Mouse (Mus musculus): ENCODE data around the gene Kansl2. TPM values are rescaled to one million over a fixed set of nuclear protein-coding genes. Genes with fewer than 3 reads are reported as not detected.
A peak's percentile ranks its signal among the peaks of the same experiment; 100 is the strongest.

Gene Kansl2
- total and polyA plus RNA-seq, 3 experiments = 59.6 to 125 (median 103) TPM

- no peak overlapping the region for H3K4me3 ChIP-seq (replicated peaks in 1 of 3; ENCODE audit: low read depth in 2 of 3, low read length in 2 of 3, poor library complexity in 1 of 3)
- dilution Hi-C loops (cut with MboI; ENCODE audit: extremely low pct_ligation_motif_present, extremely low pct_unique_long_range_greater_than_20kb, low sequenced_read_pairs) = no loop called here
- no peak overlapping the region for H3K4me2 ChIP-seq (ENCODE audit: insufficient read depth, low read depth, poor library complexity, severe bottlenecking)
- H3K9ac ChIP-seq (ENCODE audit: insufficient read depth, low read depth) = no peak overlapping the region
- no peaks in the 10 kb centered on the region for H3K9me3 ChIP-seq (replicated peaks; ENCODE audit: low read length)
- H3K4me1 ChIP-seq (ENCODE audit: control insufficient read depth in 1 of 2, insufficient read depth in 2 of 2) = peaks cover 14 to 33% of the 10 kb centered on the region in 2 experiments; a peak in 3 of 4 replicates
- DNase-seq (ENCODE audit: extremely low read depth) = no peak
- in situ Hi-C loops (cut with MboI; ENCODE audit: low pct_ligation_motif_present, low pct_unique_long_range_greater_than_20kb, low sequenced_read_pairs) = loop anchor here (10.0 kb wide), 1 partner anchor 291 kb away; no protein-coding TSS in a partner anchor
- no peaks in the 10 kb centered on the region for H3K36me3 ChIP-seq (replicated peaks in 1 of 2; ENCODE audit: control insufficient read depth in 1 of 2, insufficient read depth in 1 of 2, low read length in 1 of 2)
- H3K79me2 ChIP-seq (replicated peaks; ENCODE audit: control insufficient read depth, extremely low read depth, insufficient read depth, poor library complexity, severe bottlenecking) = no peaks in the 10 kb centered on the region
- peaks cover 5% of the 10 kb centered on the region for H3K27me3 ChIP-seq (replicated peaks)
- no peak for TF ChIP-seq MYC (IDR thresholded peaks at IDR 0.05; ENCODE audit: low read depth, low read length)
- TF ChIP-seq NRF1 (IDR thresholded peaks at IDR 0.05; ENCODE audit: low read depth, low read length) = no peak
- TF ChIP-seq RCOR1 (conservative IDR thresholded peaks at IDR 0.05; ENCODE audit: low read depth, low read length) = no peak
- TF ChIP-seq MAFK (IDR thresholded peaks at IDR 0.05; ENCODE audit: insufficient replicate concordance, low read length) = no peak
- no peak for TF ChIP-seq POLR2AphosphoS2 (IDR thresholded peaks at IDR 0.05; ENCODE audit: low read depth, low read length)
- TF ChIP-seq SIN3A (IDR thresholded peaks at IDR 0.05; ENCODE audit: low read length) = no peak
- no peak for TF ChIP-seq MXI1 (IDR thresholded peaks at IDR 0.05; ENCODE audit: low read depth, low read length)
- TF ChIP-seq USF1 (IDR thresholded peaks at IDR 0.05; ENCODE audit: low read depth, low read length) = no peak
- TF ChIP-seq SMC3 (IDR thresholded peaks at IDR 0.05; ENCODE audit: low read depth, low read length) = no peak
- no peak for TF ChIP-seq ETS1 (conservative IDR thresholded peaks at IDR 0.05; ENCODE audit: low read depth, low read length)
- TF ChIP-seq BHLHE40 (IDR thresholded peaks at IDR 0.05; ENCODE audit: low read depth, low read length) = no peak
- TF ChIP-seq E2F4 (IDR thresholded peaks at IDR 0.05; ENCODE audit: insufficient replicate concordance, low read depth, low read length) = no peak
- TF ChIP-seq RAD21 (IDR thresholded peaks at IDR 0.05; ENCODE audit: low read depth, low read length) = no peak
- no peak for TF ChIP-seq PAX5 (IDR thresholded peaks at IDR 0.05; ENCODE audit: low read length)
- no peak overlapping the region for H3K27ac ChIP-seq (ENCODE audit: insufficient read depth, low read depth)
These were observed 57.8 kb downstream of the Kansl2 start for GRCm38 (mm10) chr15:98476281-98476680.

DNA sequence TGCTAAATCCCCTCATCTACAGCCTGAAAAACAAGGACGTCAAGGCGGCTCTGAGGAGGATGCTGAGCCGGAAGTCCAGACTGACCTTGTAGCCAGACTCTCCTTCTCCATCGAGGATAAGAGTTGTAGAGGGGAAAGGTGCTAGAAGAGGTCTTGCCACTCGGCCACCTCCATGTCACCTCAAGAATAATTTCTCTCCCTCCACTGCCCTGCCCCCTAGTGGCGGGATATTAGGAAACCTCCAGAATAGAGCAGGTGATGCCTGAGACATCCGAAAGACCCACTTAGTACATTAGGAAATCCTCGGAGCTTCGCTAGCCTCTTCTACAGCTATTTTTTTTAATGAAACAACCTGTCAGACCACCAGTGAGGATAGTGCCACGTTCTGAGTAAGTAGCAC, 58.7 kb downstream of the Kansl2 start:
- H3K9me3 ChIP-seq (replicated peaks; ENCODE audit: low read length) = no peaks in the 10 kb centered on the region
- peaks cover 11% of the 10 kb centered on the region for H3K27me3 ChIP-seq (replicated peaks)
- peaks cover 11 to 25% of the 10 kb centered on the region in 2 experiments; a peak in 3 of 4 replicates for H3K4me1 ChIP-seq (ENCODE audit: control insufficient read depth in 1 of 2, insufficient read depth in 2 of 2)
- dilution Hi-C loops (cut with MboI; ENCODE audit: extremely low pct_ligation_motif_present, extremely low pct_unique_long_range_greater_than_20kb, low sequenced_read_pairs) (no loop called here), in situ Hi-C loops (cut with MboI; ENCODE audit: low pct_ligation_motif_present, low pct_unique_long_range_greater_than_20kb, low sequenced_read_pairs) (loop anchor here (10.0 kb wide), 1 partner anchor 291 kb away; no protein-coding TSS in a partner anchor)
- no peaks in the 10 kb centered on the region for H3K79me2 ChIP-seq (replicated peaks; ENCODE audit: control insufficient read depth, extremely low read depth, insufficient read depth, poor library complexity, severe bottlenecking)
- no peak overlapping the region for H3K27ac ChIP-seq (ENCODE audit: insufficient read depth, low read depth)
- H3K9ac ChIP-seq (ENCODE audit: insufficient read depth, low read depth) = no peak overlapping the region
- no peak overlapping the region for H3K4me3 ChIP-seq (replicated peaks in 1 of 3; ENCODE audit: low read depth in 2 of 3, low read length in 2 of 3, poor library complexity in 1 of 3)
- H3K4me2 ChIP-seq (ENCODE audit: insufficient read depth, low read depth, poor library complexity, severe bottlenecking) = no peak overlapping the region
- peak; percentile 79 for DNase-seq (ENCODE audit: extremely low read depth)
- TF ChIP-seq RAD21 (IDR thresholded peaks at IDR 0.05; ENCODE audit: low read depth, low read length) (peak; percentile 67), POLR2AphosphoS2 (IDR thresholded peaks at IDR 0.05; ENCODE audit: low read depth, low read length) (no peak), CTCF (conservative IDR thresholded peaks at IDR 0.05 in 1 of 2, IDR thresholded peaks at IDR 0.05 in 1 of 2; ENCODE audit: low read depth in 2 of 2, low read length in 2 of 2) (peak; percentile 74 to 83), SMC3 (IDR thresholded peaks at IDR 0.05; ENCODE audit: low read depth, low read length) (peak; percentile 70)
- no peaks in the 10 kb centered on the region for H3K36me3 ChIP-seq (replicated peaks in 1 of 2; ENCODE audit: control insufficient read depth in 1 of 2, insufficient read depth in 1 of 2, low read length in 1 of 2)
